Mouse (Mus musculus): ENCODE data around the gene Jmjd1c. TPM values are rescaled to one million over a fixed set of nuclear protein-coding genes. Genes with fewer than 3 reads are reported as not detected.

The Jmjd1c gene
- polyA plus RNA-seq, 1 experiment from 2014 or later: 40.3 TPM

- Histone ChIP-seq H3K9ac (no peak overlapping the region), H3K9me3 (no peaks in the 10 kb centered on the region), H3K27me3 (replicated peaks) (no peaks in the 10 kb centered on the region), H3K4me1 (no peaks in the 10 kb centered on the region; the same call in 1 of the 2 replicates), H3K27ac (no peak overlapping the region), H3K36me3 (no peaks in the 10 kb centered on the region), H3K4me2 (no peak overlapping the region), H3K4me3 (replicated peaks) (no peak overlapping the region)
- ATAC-seq (ENCODE audit: insufficient read depth, low FRiP score, low read depth): no peak
- 95% methylated on average over 8 of the region's 8 CpGs for WGBS
These were observed 22.3 kb upstream of the Jmjd1c start for GRCm38 (mm10) chr10:67073577-67073976.

GRCm38 (mm10) chr10:67075931-67076878 lies 19.7 kb upstream of the Jmjd1c start:
- 74% methylated on average over 21 of the region's 21 CpGs for WGBS
- Histone ChIP-seq H3K4me1 (peaks cover under 1% of the 10 kb centered on the region; the same call in 1 of the 2 replicates), H3K27ac (no peak overlapping the region), H3K27me3 (replicated peaks) (no peaks in the 10 kb centered on the region), H3K4me3 (replicated peaks) (no peak overlapping the region), H3K36me3 (no peaks in the 10 kb centered on the region), H3K9ac (no peak overlapping the region), H3K4me2 (no peak overlapping the region), H3K9me3 (no peaks in the 10 kb centered on the region)
- no peak for ATAC-seq (ENCODE audit: insufficient read depth, low FRiP score, low read depth)

GRCm38 (mm10) chr10:67079030-67079429 lies 16.9 kb upstream of the Jmjd1c start:
- no peak overlapping the region for H3K9ac ChIP-seq
- no peaks in the 10 kb centered on the region for H3K36me3 ChIP-seq
- H3K27me3 ChIP-seq (replicated peaks): no peaks in the 10 kb centered on the region
- no peaks in the 10 kb centered on the region for H3K9me3 ChIP-seq
- peaks cover 2% of the 10 kb centered on the region; the same call in 1 of the 2 replicates for H3K4me1 ChIP-seq
- 69% methylated on average over 4 of the region's 4 CpGs for whole genome bisulfite sequencing
- no peak overlapping the region for H3K27ac ChIP-seq
- no peak for ATAC-seq (ENCODE audit: insufficient read depth, low FRiP score, low read depth)
- H3K4me2 ChIP-seq: no peak overlapping the region
- no peak overlapping the region for H3K4me3 ChIP-seq (replicated peaks)

GRCm38 (mm10) chr10:67081206-67082007 lies 14.5 kb upstream of the Jmjd1c start:
- Histone ChIP-seq H3K4me2 (no peak overlapping the region), H3K9ac (no peak overlapping the region), H3K9me3 (no peaks in the 10 kb centered on the region), H3K4me3 (replicated peaks) (no peak overlapping the region), H3K27ac (no peak overlapping the region; the same call in 1 of the 2 replicates), H3K36me3 (no peaks in the 10 kb centered on the region), H3K4me1 (peaks cover 6% of the 10 kb centered on the region; the same call in 1 of the 2 replicates), H3K27me3 (replicated peaks) (no peaks in the 10 kb centered on the region)
- 65% methylated on average over 18 of the region's 18 CpGs for WGBS
- no peak for ATAC-seq (ENCODE audit: insufficient read depth, low FRiP score, low read depth)

- 80% methylated on average over 4 of the region's 4 CpGs for WGBS
- Histone ChIP-seq H3K27ac (no peak overlapping the region), H3K9ac (no peak overlapping the region), H3K4me3 (replicated peaks) (no peak overlapping the region), H3K36me3 (no peaks in the 10 kb centered on the region), H3K9me3 (no peaks in the 10 kb centered on the region), H3K4me1 (0 out of 2 replicates have a peak, but pooled peaks cover 8% of the 10 kb centered on the region), H3K27me3 (replicated peaks) (no peaks in the 10 kb centered on the region), H3K4me2 (no peak overlapping the region)
- no peak for ATAC-seq (ENCODE audit: insufficient read depth, low FRiP score, low read depth)
These were observed 13.4 kb upstream of the Jmjd1c start for GRCm38 (mm10) chr10:67082531-67082930.

- Histone ChIP-seq H3K27ac (no peak overlapping the region), H3K4me2 (no peak overlapping the region), H3K9ac (no peak overlapping the region), H3K4me1 (0 out of 2 replicates have a peak, but pooled peaks cover 8% of the 10 kb centered on the region), H3K27me3 (replicated peaks) (no peaks in the 10 kb centered on the region), H3K4me3 (replicated peaks) (no peak overlapping the region), H3K9me3 (no peaks in the 10 kb centered on the region), H3K36me3 (no peaks in the 10 kb centered on the region)
- ATAC-seq (ENCODE audit: insufficient read depth, low FRiP score, low read depth): no peak
- WGBS: 84% methylated on average over 10 of the region's 10 CpGs
These were observed 12.3 kb upstream of the Jmjd1c start for GRCm38 (mm10) chr10:67083446-67084166.

GRCm38 (mm10) chr10:67085124-67085523 lies 10.8 kb upstream of the Jmjd1c start:
- WGBS: 86% methylated on average over 10 of the region's 10 CpGs
- Histone ChIP-seq H3K9me3 (no peaks in the 10 kb centered on the region), H3K36me3 (no peaks in the 10 kb centered on the region), H3K4me2 (no peak overlapping the region), H3K4me1 (0 out of 2 replicates have a peak, but pooled peaks cover 8% of the 10 kb centered on the region), H3K4me3 (replicated peaks) (no peak overlapping the region), H3K27ac (no peak overlapping the region), H3K9ac (no peak overlapping the region), H3K27me3 (replicated peaks) (no peaks in the 10 kb centered on the region)
- ATAC-seq (ENCODE audit: insufficient read depth, low FRiP score, low read depth): no peak

GRCm38 (mm10) chr10:67085916-67086315 lies 10.0 kb upstream of the Jmjd1c start:
- H3K4me2 ChIP-seq: no peak overlapping the region
- no peaks in the 10 kb centered on the region for H3K9me3 ChIP-seq
- no peak overlapping the region for H3K4me3 ChIP-seq (replicated peaks)
- H3K36me3 ChIP-seq: no peaks in the 10 kb centered on the region
- ATAC-seq (ENCODE audit: insufficient read depth, low FRiP score, low read depth): no peak
- 74% methylated on average over 7 of the region's 7 CpGs for WGBS
- 0 out of 2 replicates have a peak, but pooled peaks cover 8% of the 10 kb centered on the region for H3K4me1 ChIP-seq
- no peak overlapping the region for H3K9ac ChIP-seq
- no peaks in the 10 kb centered on the region for H3K27me3 ChIP-seq (replicated peaks)
- no peak overlapping the region for H3K27ac ChIP-seq

GRCm38 (mm10) chr10:67087447-67088226 lies 8.3 kb upstream of the Jmjd1c start:
- Histone ChIP-seq H3K4me2 (no peak overlapping the region), H3K4me3 (replicated peaks) (no peak overlapping the region), H3K9ac (no peak overlapping the region), H3K36me3 (no peaks in the 10 kb centered on the region), H3K4me1 (0 out of 2 replicates have a peak, but pooled peaks cover 6% of the 10 kb centered on the region), H3K27me3 (replicated peaks) (no peaks in the 10 kb centered on the region), H3K27ac (no peak overlapping the region), H3K9me3 (no peaks in the 10 kb centered on the region)
- no peak for ATAC-seq (ENCODE audit: insufficient read depth, low FRiP score, low read depth)
- 82% methylated on average over 5 of the region's 5 CpGs for WGBS

- Histone ChIP-seq H3K4me3 (replicated peaks) (no peak overlapping the region), H3K27me3 (replicated peaks) (no peaks in the 10 kb centered on the region), H3K36me3 (0 out of 2 replicates have a peak, but pooled peaks cover 3% of the 10 kb centered on the region), H3K27ac (no peak overlapping the region), H3K4me2 (no peak overlapping the region), H3K9me3 (no peaks in the 10 kb centered on the region), H3K4me1 (0 out of 2 replicates have a peak, but pooled peaks cover 6% of the 10 kb centered on the region), H3K9ac (no peak overlapping the region)
- no peak for ATAC-seq (ENCODE audit: insufficient read depth, low FRiP score, low read depth)
- 91% methylated on average over 4 of the region's 4 CpGs for WGBS
These were observed 5.3 kb upstream of the Jmjd1c start for GRCm38 (mm10) chr10:67090611-67091010.

- no peak for ATAC-seq (ENCODE audit: insufficient read depth, low FRiP score, low read depth)
- no peaks in the 10 kb centered on the region for H3K27me3 ChIP-seq (replicated peaks)
- peaks cover 16% of the 10 kb centered on the region for H3K4me1 ChIP-seq
- H3K9me3 ChIP-seq: no peaks in the 10 kb centered on the region
- no peak overlapping the region for H3K4me3 ChIP-seq (replicated peaks)
- no peak overlapping the region for H3K27ac ChIP-seq
- peak overlapping the region; percentile 68; the same call in 1 of the 2 replicates for H3K4me2 ChIP-seq
- no peak overlapping the region for H3K9ac ChIP-seq
- 76% methylated on average over 7 of the region's 7 CpGs for WGBS
- H3K36me3 ChIP-seq: 0 out of 2 replicates have a peak, but pooled peaks cover 3% of the 10 kb centered on the region
These were observed 1.0 kb upstream of the Jmjd1c start for GRCm38 (mm10) chr10:67094922-67095321.
